Mouse (Mus musculus): ENCODE measurements around the gene Aldh1a2. TPM values are rescaled to one million over a fixed set of nuclear protein-coding genes. Genes with fewer than 3 reads are reported as not detected.

The Aldh1a2 gene
- total RNA-seq, 2 experiments from 2014 or later = 4.7 to 6.2 TPM

Other genes with a start within 250 kb of the Aldh1a2 start
- 1 to 10 TPM; 2.1 to 2.3 TPM for gene Aqp9, start 47.1 kb upstream of the Aldh1a2 start, total RNA-seq (2021)

All from layer of hippocampus, postnatal 14 days (tissue).